ENCODE assay signal across 10 mouse cellular contexts in genomic region chr16:21389316-21389715, GRCm38 (mm10). TPM values are rescaled to one million over a fixed set of nuclear protein-coding genes. Genes with fewer than 3 reads are reported as not detected.
DNase-seq lines count a peak whose midpoint lies in the region; ATAC-seq and TF ChIP-seq lines count a peak whose summit lies in the region.
"Had no signal": no experiment of that assay in that cellular context is flagged by ENCODE, and none has a peak within 500 bp of the region (broad histone marks: within the 10 kb centered on the region; RNA-seq: fewer than 3 reads in every experiment).

No protein-coding gene starts in this region.

- H3K4me1 ChIP-seq in midbrain, embryonic 14.5 days (ENCODE audit: control insufficient read depth, insufficient read depth, low read length) = peaks cover 10% of the 10 kb centered on the region
- H3K4me1 ChIP-seq in midbrain, embryonic 11.5 days (ENCODE audit: control insufficient read depth, insufficient read depth, low read length) = peaks cover 5% of the 10 kb centered on the region
- peaks cover 57% of the 10 kb centered on the region for H3K4me1 ChIP-seq in embryonic facial prominence, embryonic 15.5 days
- no peaks in the 10 kb centered on the region for H3K4me1 ChIP-seq in cerebellum, adult 2 months (ENCODE audit: control insufficient read depth, insufficient read depth, low read length)
- H3K4me1 ChIP-seq: liver, embryonic 15.5 days had no signal

- H3K36me3 ChIP-seq in midbrain, embryonic 14.5 days (ENCODE audit: control insufficient read depth, insufficient read depth, low read length) = no peaks in the 10 kb centered on the region
- no peaks in the 10 kb centered on the region for H3K36me3 ChIP-seq in midbrain, embryonic 11.5 days (ENCODE audit: control insufficient read depth, insufficient read depth, low read length)
- H3K36me3 ChIP-seq in embryonic facial prominence, embryonic 15.5 days = no peaks in the 10 kb centered on the region
- H3K36me3 ChIP-seq: liver, embryonic 15.5 days had no signal

- H3K4me3 ChIP-seq in midbrain, embryonic 14.5 days (replicated peaks; ENCODE audit: low read depth, low read length) = no peak overlapping the region
- no peak overlapping the region for H3K4me3 ChIP-seq in midbrain, embryonic 11.5 days (ENCODE audit: low read depth, low read length)
- H3K4me3 ChIP-seq in embryonic facial prominence, embryonic 15.5 days (replicated peaks) = no peak overlapping the region
- no peak overlapping the region for H3K4me3 ChIP-seq in cerebellum, adult 2 months (replicated peaks; ENCODE audit: insufficient read depth, low read depth, low read length)
- H3K4me3 ChIP-seq: liver, embryonic 15.5 days had no signal

- 33% methylated on average over 3 of the region's 3 CpGs for WGBS in midbrain, embryonic 14.5 days
- WGBS in midbrain, embryonic 11.5 days = 20% methylated on average over 3 of the region's 3 CpGs
- 62% methylated on average over 3 of the region's 3 CpGs for WGBS in embryonic facial prominence, embryonic 15.5 days
- WGBS in cerebellum, adult 2 months = 50% methylated on average over 3 of the region's 3 CpGs

- no peak overlapping the region for H3K4me2 ChIP-seq in midbrain, embryonic 14.5 days (ENCODE audit: low read length)
- no peak overlapping the region for H3K4me2 ChIP-seq in midbrain, embryonic 11.5 days
- H3K4me2 ChIP-seq in embryonic facial prominence, embryonic 15.5 days (replicated peaks) = no peak overlapping the region
- H3K4me2 ChIP-seq: liver, embryonic 15.5 days had no signal

- TF ChIP-seq POLR2A in cerebellum, adult 2 months (IDR thresholded peaks at IDR 0.05; ENCODE audit: borderline replicate concordance, insufficient read depth, low read length) = no peak

- ATAC-seq in midbrain, embryonic 14.5 days (ENCODE audit: low FRiP score, low TSS enrichment) = no peak
- no peak for ATAC-seq in midbrain, embryonic 11.5 days (ENCODE audit: low FRiP score)
- no peak for ATAC-seq in embryonic facial prominence, embryonic 15.5 days (ENCODE audit: insufficient number of reproducible peaks, low FRiP score, low TSS enrichment, low read depth)
- ATAC-seq: inflammation-experienced regulatory T-cells, adult 6 months had no signal

- no peaks in the 10 kb centered on the region for H3K27me3 ChIP-seq in midbrain, embryonic 14.5 days (ENCODE audit: control insufficient read depth, insufficient read depth, low read length)
- H3K27me3 ChIP-seq in midbrain, embryonic 11.5 days (ENCODE audit: control insufficient read depth, insufficient read depth, low read length) = no peaks in the 10 kb centered on the region
- H3K27me3 ChIP-seq in embryonic facial prominence, embryonic 15.5 days = no peaks in the 10 kb centered on the region
- no peaks in the 10 kb centered on the region for H3K27me3 ChIP-seq in cerebellum, adult 2 months (ENCODE audit: control insufficient read depth, insufficient read depth, low read length)

- TF ChIP-seq CTCF in cerebellum, adult 2 months (IDR thresholded peaks at IDR 0.05; ENCODE audit: borderline replicate concordance, insufficient read depth, low read depth, low read length) = no peak

- peak; percentile 33 for DNase-seq in midbrain, embryonic 14.5 days
- no peak for DNase-seq in midbrain, embryonic 11.5 days (ENCODE audit: low spot score, missing footprints)
- peak; percentile 59 to 63 for DNase-seq in kidney, postnatal 25 days
- peak; percentile 83 for DNase-seq in testis, postnatal 10 days (ENCODE audit: low spot score)
- DNase-seq in cerebellum, adult 2 months = no peak
- DNase-seq in thymus, postnatal 25 days = no peak
- DNase-seq: cerebellum, postnatal 25 days had no signal

- H3K9me3 ChIP-seq in midbrain, embryonic 14.5 days (ENCODE audit: control insufficient read depth, low read length) = no peaks in the 10 kb centered on the region
- no peaks in the 10 kb centered on the region for H3K9me3 ChIP-seq in midbrain, embryonic 11.5 days (ENCODE audit: control insufficient read depth, low read length)
- no peaks in the 10 kb centered on the region for H3K9me3 ChIP-seq in embryonic facial prominence, embryonic 15.5 days (replicated peaks)
- H3K9me3 ChIP-seq: liver, embryonic 15.5 days had no signal

- no peak overlapping the region for H3K27ac ChIP-seq in midbrain, embryonic 14.5 days (replicated peaks; ENCODE audit: low read depth, low read length)
- no peak overlapping the region for H3K27ac ChIP-seq in midbrain, embryonic 11.5 days (ENCODE audit: low read depth, low read length)
- 0 out of 2 replicates have a peak overlapping the region, but pooled peaks have one; percentile 8 for H3K27ac ChIP-seq in embryonic facial prominence, embryonic 15.5 days (replicated peaks)
- no peak overlapping the region for H3K27ac ChIP-seq in cerebellum, adult 2 months (ENCODE audit: insufficient read depth, low read length)
- H3K27ac ChIP-seq: liver, embryonic 15.5 days had no signal

- no peak overlapping the region for H3K9ac ChIP-seq in midbrain, embryonic 14.5 days (replicated peaks; ENCODE audit: low read length)
- H3K9ac ChIP-seq in midbrain, embryonic 11.5 days (ENCODE audit: low read length) = no peak overlapping the region
- H3K9ac ChIP-seq in embryonic facial prominence, embryonic 15.5 days = no peak overlapping the region
- H3K9ac ChIP-seq: liver, embryonic 15.5 days had no signal

RNA-seq across cellular contexts. Expression of gene Vps8, which starts 33.6 kb away (rescaled TPM):
- polyA plus RNA-seq in midbrain, embryonic 14.5 days (2014; fragmentation: Nextera tagmentation; extraction: Ambion mirVana) = 31.6 and 41.1 TPM in 2 replicates
- polyA plus RNA-seq in midbrain, embryonic 11.5 days (2014; fragmentation: Nextera tagmentation; extraction: Ambion mirVana) = 27.1 and 28.4 TPM in 2 replicates
- 15.7 and 16.9 TPM in 2 replicates for polyA plus RNA-seq in embryonic facial prominence, embryonic 15.5 days (2015; fragmentation: Nextera tagmentation; extraction: Ambion mirVana)
- 26.3 and 27.1 TPM in 2 replicates for polyA plus RNA-seq in cerebellum, adult 2 months (2012; rRNA removed)

Comparison
In these comparisons a context has a peak if more than half of its experiments do, and no peak if none do; other contexts are left out.
1. DNase-seq: peak in midbrain, embryonic 14.5 days (single experiment), kidney, postnatal 25 days (2 of 2) and testis, postnatal 10 days (single experiment); none in midbrain, embryonic 11.5 days (single experiment), cerebellum, adult 2 months (0 of 2) and thymus, postnatal 25 days (single experiment).